Mouse (Mus musculus) frontal cortex, postnatal 10 days (tissue): ENCODE measurements at regions not wholly inside any gene's neighbourhood (a gene's known extent, or its start where the extent isn't known, plus 50 kb on each side); places are given as distances from the start of the nearest gene placed in this dataset.

Source experiments
- DNase-seq, 2 experiments: peaks; one replicate each; pipeline ENCODE4 v3.0.0; 2022; ENCODE audit warnings: low spot score in 2 of 2, mixed read lengths in 1 of 2

GRCm38 (mm10) chr5:52092273-52092672 lies 98.0 kb downstream of the Dhx15 start:
- no peak for DNase-seq

GRCm38 (mm10) chr5:52088131-52088530 lies 102.2 kb downstream of the Dhx15 start:
- no peak for DNase-seq

DNA sequence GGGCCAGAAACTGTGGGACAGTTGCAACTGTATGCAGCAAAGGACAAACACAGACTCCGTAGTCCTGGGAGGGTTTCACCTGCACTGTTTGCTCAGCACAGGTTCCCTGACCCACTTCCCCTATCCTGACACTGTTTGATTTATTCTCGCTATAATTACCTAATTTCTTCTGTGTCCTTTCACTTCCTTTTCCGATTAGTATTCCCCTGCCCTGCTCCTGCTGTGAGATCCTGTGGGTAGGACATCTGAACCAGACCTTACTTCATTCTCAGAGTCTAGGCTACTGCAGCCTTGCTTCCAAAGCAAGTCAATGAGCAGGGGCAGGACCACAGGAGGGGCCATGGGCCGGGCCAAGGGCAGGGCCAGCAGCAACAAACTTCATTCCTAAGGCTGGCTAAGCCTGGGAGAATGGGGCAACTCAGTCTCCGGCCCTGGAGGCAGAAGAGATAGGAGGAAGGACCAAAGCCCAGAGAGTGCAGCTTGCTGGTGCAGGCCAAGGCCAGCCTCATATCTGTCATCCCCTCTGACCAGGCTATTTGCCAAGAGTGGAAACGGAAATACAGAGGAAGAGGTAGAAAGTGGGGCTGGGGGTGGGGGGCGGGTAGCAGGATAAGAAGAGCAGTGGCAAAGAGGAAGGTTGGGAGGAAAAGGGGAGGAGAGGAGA lies 103.4 kb downstream of the Dhx15 start:
- no peak for DNase-seq

- no peak for DNase-seq
Observed at GRCm38 (mm10) chr5:52080268-52080667, 110.0 kb downstream of the Dhx15 start.

DNA sequence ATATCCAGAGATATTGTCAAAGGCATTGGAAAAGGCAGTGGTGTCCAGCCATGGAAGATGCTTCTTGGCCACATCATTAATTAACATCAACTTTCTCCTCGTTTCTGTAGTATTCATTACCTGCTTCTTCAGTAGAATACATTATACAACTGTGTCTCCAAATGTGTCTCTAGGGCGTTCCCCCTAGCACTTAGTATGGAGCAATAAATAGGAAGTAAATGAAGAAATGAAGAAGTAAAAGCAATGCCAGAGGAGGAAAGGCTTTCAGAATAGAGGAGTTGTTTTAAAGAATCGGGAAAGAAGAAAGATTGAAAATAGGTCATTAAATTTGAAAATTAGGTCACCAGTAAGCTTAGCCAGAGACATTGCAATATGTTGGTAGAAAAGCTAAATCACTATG lies 112.6 kb downstream of the Dhx15 start:
- DNase-seq = no peak

GRCm38 (mm10) chr5:52075096-52075495 lies 115.2 kb downstream of the Dhx15 start:
- DNase-seq = no peak

- DNase-seq = peak; percentile 42 to 75
Observed at GRCm38 (mm10) chr5:52064804-52065451, 125.4 kb downstream of the Dhx15 start.

- no peak for DNase-seq
Observed at GRCm38 (mm10) chr5:52062214-52062613, 128.1 kb downstream of the Dhx15 start.

DNA sequence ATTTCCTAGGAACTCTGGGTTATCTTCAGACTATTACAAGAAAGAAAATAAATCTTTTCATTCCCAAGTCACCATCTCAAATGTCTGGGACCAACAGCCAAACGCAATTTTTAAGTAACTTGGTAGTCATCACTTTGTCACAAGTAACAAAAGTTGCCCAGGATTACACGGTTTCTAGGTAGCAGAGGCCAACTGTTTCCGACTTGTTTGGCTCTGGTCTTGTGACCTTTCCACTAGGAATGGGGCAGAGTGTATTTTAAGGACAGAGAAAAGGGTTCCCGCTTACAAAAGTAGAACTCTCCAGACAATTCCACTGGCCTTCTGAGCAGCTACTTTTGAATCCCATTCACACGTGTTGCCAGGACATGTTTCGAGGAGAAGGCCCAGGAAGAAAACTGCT lies 129.1 kb downstream of the Dhx15 start:
- no peak for DNase-seq

GRCm38 (mm10) chr5:52057261-52057660 lies 133.1 kb downstream of the Dhx15 start:
- no peak for DNase-seq

DNA sequence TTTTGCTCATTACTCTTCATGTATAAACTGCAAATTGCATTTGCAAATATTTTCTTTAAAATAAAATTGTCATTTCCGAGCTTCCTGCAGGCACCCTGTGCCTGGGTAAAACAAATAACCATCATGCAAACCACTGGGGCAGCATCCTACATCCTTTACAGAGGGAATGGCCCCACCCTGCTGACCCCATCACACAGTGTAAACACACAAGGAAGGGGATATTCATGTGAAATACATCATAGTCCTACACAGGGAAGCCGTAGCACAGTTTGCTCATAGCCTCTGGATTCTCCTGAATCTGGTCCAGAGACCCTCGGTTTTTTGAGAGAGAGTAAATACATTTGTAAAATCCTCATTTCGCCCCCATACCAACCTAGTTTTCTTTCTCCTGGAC lies 138.2 kb downstream of the Dhx15 start:
- no peak for DNase-seq

DNA sequence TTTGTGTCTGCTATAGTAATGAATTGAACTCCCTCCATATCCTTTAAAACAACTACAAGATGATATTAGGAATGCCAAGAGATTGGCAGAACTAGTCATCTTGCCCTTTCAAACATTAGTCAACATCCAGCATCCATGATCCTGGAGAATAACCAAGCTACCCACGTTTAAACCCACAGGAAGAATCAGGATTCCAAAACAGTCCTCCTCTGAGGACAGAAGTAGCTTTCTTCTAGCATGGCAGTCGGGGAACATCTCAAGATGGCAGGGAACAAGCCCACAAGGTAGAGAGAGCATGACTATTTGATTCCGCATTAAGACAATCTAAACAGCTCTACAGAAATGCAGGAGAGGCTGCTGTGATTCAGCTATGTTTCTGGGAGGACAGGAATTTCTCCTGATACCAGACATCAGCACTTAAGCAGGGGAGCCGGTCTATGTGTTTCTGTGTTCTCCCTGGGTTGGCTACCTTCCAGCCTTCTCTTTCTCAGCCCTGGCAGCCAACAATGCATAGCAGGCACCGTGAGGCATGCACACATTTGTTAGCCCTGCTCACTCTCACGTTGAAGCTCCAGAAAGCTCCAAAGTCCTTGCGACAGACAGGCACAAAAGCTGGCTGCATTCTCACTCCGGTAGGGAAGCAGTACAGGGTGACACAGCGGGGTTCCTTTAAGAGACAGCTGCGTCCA lies 138.8 kb downstream of the Dhx15 start:
- DNase-seq = no peak

DNA sequence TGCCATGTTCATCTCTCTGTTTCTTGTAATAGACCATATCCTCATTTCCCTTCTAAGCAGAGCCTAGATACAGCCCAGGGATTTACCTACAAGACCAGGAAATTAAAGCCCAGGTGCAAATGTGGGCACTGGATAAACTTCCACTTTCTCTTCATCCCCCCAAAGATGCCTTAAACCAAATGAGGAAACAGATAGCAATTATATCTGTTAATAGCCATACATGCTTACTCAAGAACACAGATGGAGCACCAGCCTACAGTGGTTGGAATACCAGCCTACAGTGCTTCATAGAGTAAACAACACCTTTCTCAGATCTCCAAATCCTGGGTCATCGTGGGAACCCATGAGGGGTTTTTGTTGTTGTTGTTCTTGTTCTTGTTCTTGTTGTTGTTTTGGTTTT lies 141.5 kb downstream of the Dhx15 start:
- DNase-seq = no peak

GRCm38 (mm10) chr5:52046704-52047103 lies 143.6 kb downstream of the Dhx15 start:
- no peak for DNase-seq

- DNase-seq = no peak
Observed at GRCm38 (mm10) chr5:52044101-52044500, 146.2 kb downstream of the Dhx15 start.

GRCm38 (mm10) chr5:52041447-52041846 lies 148.9 kb downstream of the Dhx15 start:
- no peak for DNase-seq

- peak; percentile 17 to 27 for DNase-seq
Observed at GRCm38 (mm10) chr5:52040427-52041312, 149.6 kb downstream of the Dhx15 start.

DNA sequence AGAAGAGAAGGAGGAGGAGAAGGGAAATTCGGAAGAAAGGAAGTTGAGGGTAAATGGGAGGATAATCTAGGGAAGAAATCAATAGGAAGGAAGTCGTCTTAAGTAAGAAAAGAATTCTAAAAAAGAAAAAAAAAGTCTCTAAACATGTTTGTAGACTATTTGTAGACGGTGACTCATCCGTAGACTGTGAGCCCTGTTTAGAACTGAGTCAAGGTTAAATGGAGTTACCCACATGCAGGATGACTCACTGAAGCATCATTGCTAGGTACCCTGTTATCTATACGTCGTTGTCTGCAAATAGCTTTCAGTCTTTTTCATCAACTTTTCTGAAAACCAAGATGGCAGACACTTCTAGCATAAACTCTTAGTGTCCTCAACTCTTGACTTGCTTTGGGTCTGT lies 155.0 kb downstream of the Dhx15 start:
- no peak for DNase-seq

DNA sequence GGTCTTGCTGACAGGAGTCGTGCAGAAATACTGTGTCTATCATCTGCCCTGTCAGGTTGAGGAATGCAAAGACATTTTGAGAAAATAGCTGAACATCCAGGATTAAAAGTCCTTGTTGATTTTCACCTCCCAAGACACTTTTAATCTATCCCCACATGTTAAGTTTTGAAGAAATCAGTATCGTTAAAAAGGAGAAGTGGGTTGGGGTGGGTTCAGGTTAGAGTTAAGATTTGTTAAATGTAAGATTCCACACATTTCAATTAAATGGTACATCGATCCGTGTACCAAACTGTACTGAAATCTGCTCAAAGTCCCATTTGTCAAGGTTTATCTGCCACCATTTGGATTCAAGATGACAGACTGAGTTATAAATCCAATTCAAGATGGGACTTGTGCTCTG lies 162.8 kb downstream of the Dhx15 start:
- no peak for DNase-seq

DNA sequence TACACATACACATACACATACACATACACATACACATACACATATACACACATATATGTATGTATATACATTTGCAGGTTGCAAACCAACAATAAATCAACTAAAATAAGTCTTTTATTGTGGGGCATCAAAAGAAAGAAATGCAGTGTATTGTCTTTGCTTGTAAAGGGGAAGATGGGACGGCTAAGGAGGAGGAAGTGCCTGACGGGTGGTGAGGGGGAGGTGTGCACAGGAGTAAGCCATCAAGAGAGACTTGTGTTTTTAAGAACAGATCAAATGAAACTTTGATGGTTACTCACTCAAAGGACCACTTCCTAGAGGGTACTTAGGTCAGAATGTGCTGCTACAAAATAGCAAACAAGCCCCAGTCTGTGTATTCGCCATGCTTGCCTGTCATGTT lies 164.2 kb downstream of the Dhx15 start:
- DNase-seq = no peak

- peak; percentile 47 to 57 for DNase-seq
Observed at GRCm38 (mm10) chr5:52023212-52023611, 167.1 kb downstream of the Dhx15 start.

DNA sequence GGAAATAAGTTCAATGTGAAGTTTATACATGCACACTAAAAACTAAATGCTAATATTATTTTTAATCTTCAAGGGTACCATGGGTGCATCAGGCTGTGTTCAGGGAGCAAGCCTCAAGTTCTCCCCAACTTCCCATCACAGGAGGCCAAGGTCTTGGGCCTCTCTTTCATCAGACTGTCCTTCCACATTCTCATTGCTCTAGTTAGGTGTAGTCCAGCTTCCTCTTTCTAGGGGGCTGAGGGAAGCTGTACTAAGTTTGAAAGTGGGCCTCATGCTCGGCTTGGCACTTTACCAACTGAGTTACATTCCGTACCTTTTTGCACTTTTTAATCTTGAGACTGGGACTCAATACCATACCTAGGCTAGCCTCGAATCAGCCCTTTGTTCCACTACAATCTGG lies 173.3 kb downstream of the Dhx15 start:
- no peak for DNase-seq
